18 mouse cellular contexts compared by ENCODE assay signal in genomic region chr14:75758401-75758800, GRCm38 (mm10). TPM values are rescaled to one million over a fixed set of nuclear protein-coding genes. Genes with fewer than 3 reads are reported as not detected.
DNase-seq lines count a peak whose midpoint lies in the region; TF ChIP-seq lines count a peak whose summit lies in the region.
"Had no signal": no experiment of that assay in that cellular context is flagged by ENCODE, and none has a peak within 500 bp of the region (broad histone marks: within the 10 kb centered on the region; RNA-seq: fewer than 3 reads in every experiment).

No protein-coding gene starts in this region.

- intact Hi-C loops in left cerebral cortex, postnatal 4 days (cut with DNase I), result no loop called here
- intact Hi-C loops in left cerebral cortex, adult 2 months (cut with DNase I), result no loop called here

- no peak overlapping the region for H3K4me3 ChIP-seq in left cerebral cortex, adult 2 months
- H3K4me3 ChIP-seq: embryonic facial prominence, embryonic 13.5 days; forebrain, embryonic 13.5 days; heart, adult 2 months; heart, embryonic 15.5 days had no signal

- no peak overlapping the region for H3K27ac ChIP-seq in left cerebral cortex, adult 2 months
- H3K27ac ChIP-seq: embryonic facial prominence, embryonic 13.5 days; forebrain, embryonic 13.5 days; heart, adult 2 months; heart, embryonic 15.5 days; hindbrain, embryonic 14.5 days had no signal

- peak; percentile 34 for DNase-seq in left cerebral cortex, postnatal 4 days
- no peak for DNase-seq in left cerebral cortex, adult 2 months (ENCODE audit: extremely low spot score in 1 of 2, low spot score in 2 of 2)
- peak; percentile 94 for DNase-seq in cerebellum, adult 11-12 months
- peak; percentile 96 for DNase-seq in cerebellum, adult 9-10 months
- DNase-seq in cerebellum, postnatal 25 days, result peak; percentile 82 to 86
- DNase-seq in adrenal gland, postnatal 36 days, result no peak
- DNase-seq in thymus, postnatal 4 days, result no peak
- no peak for DNase-seq in lung, postnatal 14 days
- DNase-seq: adrenal gland, postnatal 25 days; forebrain, postnatal 0 days; gastrocnemius, postnatal 14 days; heart, adult 2 months; heart, postnatal 14 days; kidney, adult 2 months had no signal

- no peak for TF ChIP-seq CTCF in left cerebral cortex, adult 2 months (IDR thresholded peaks at IDR 0.05)

RNA-seq across cellular contexts. Expression of gene Cog3, which starts 4.1 kb away (rescaled TPM):
- 10 to 100 TPM; 24.3 to 24.5 TPM for total RNA-seq in left cerebral cortex, postnatal 4 days (2021)
- total RNA-seq in left cerebral cortex, adult 2 months (2021), result 10 to 100 TPM; 25.3 to 26.0 TPM
- total RNA-seq in adrenal gland, postnatal 36 days (2021), result 10 to 100 TPM; 26.5 to 33.3 TPM

RNA-seq across cellular contexts. Expression of gene Slc25a30, which starts 28.4 kb away (rescaled TPM):
- total RNA-seq in left cerebral cortex, postnatal 4 days (2021), result 10 to 100 TPM; 19.4 to 23.9 TPM
- total RNA-seq in left cerebral cortex, adult 2 months (2021), result 10 to 100 TPM; 10.6 to 12.2 TPM
- 100 to 1,000 TPM; 206 to 215 TPM for total RNA-seq in adrenal gland, postnatal 36 days (2021)

Comparison
In these comparisons a context has a peak if more than half of its experiments do, and no peak if none do; other contexts are left out.
1. DNase-seq: peak in left cerebral cortex, postnatal 4 days (single experiment), cerebellum, adult 11-12 months (single experiment), cerebellum, adult 9-10 months (single experiment) and cerebellum, postnatal 25 days (2 of 2); none in left cerebral cortex, adult 2 months (0 of 2), adrenal gland, postnatal 36 days (0 of 2), thymus, postnatal 4 days (single experiment) and lung, postnatal 14 days (single experiment).
2. RNA of gene Slc25a30, which starts 28.4 kb away (total RNA-seq): 206 to 215 TPM in adrenal gland, postnatal 36 days; 19.4 to 23.9 TPM in left cerebral cortex, postnatal 4 days and 10.6 to 12.2 TPM in left cerebral cortex, adult 2 months; every median in the first group is over 4 times any median in the second.